11 mouse cellular contexts compared by ENCODE assay signal in the genomic region with DNA sequence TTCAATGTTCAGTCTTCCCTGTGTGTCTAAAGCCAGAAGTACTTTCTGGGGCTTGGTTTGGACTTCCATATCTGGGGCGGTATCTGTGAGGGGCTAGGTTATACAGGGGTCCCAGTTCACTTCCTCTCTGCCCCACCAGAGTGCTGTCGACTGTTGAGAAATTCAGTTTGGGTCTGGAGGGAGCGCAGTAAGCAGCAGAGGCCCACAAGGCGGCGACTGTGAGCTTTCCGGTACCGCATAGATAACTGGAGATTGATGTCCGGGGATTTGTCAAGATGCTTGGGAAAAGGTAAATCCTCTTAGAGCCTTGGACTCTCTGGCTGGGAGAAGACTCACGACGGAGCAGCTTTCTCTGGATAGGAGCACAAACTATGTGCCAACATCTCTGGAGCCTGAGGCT. TPM values are rescaled to one million over a fixed set of nuclear protein-coding genes. Genes with fewer than 3 reads are reported as not detected.
DNase-seq lines count a peak whose midpoint lies in the region; ATAC-seq and TF ChIP-seq lines count a peak whose summit lies in the region.
"Had no signal": no experiment of that assay in that cellular context is flagged by ENCODE, and none has a peak within 500 bp of the region (broad histone marks: within the 10 kb centered on the region; RNA-seq: fewer than 3 reads in every experiment).

No protein-coding gene starts in this region.

- DNase-seq in left cerebral cortex, postnatal 4 days = peak; percentile 33
- DNase-seq in left cerebral cortex, adult 9 months (ENCODE audit: low spot score in 2 of 2) = no peak
- peak; percentile 27 for DNase-seq in 416B (ENCODE audit: low read depth)
- no peak for DNase-seq in ovary, postnatal 14 days (ENCODE audit: low spot score)
- no peak for DNase-seq in heart, adult 9 months (ENCODE audit: low spot score in 2 of 2)
- DNase-seq: cerebellum, adult 2 months; kidney, postnatal 14 days had no signal

- H3K4me1 ChIP-seq in ES-Bruce4 (ENCODE audit: control insufficient read depth, insufficient read depth, low read length) = no peaks in the 10 kb centered on the region
- H3K4me1 ChIP-seq: forebrain, embryonic 12.5 days had no signal

- H3K9me3 ChIP-seq in ES-Bruce4 (replicated peaks; ENCODE audit: control insufficient read depth, insufficient read depth, low read length, poor library complexity, severe bottlenecking) = no peaks in the 10 kb centered on the region
- H3K9me3 ChIP-seq: forebrain, embryonic 12.5 days; limb, embryonic 15.5 days had no signal

- no peaks in the 10 kb centered on the region; the same call in 1 of the 2 replicates for H3K27me3 ChIP-seq in ES-Bruce4 (ENCODE audit: control insufficient read depth, insufficient read depth, low read length, poor library complexity, severe bottlenecking)
- H3K27me3 ChIP-seq: forebrain, embryonic 12.5 days; limb, embryonic 15.5 days had no signal

- H3K9ac ChIP-seq in ES-Bruce4 (ENCODE audit: low read depth, poor library complexity, severe bottlenecking) = no peak overlapping the region
- H3K9ac ChIP-seq: forebrain, embryonic 12.5 days; limb, embryonic 15.5 days had no signal

- peak; percentile 85 for ATAC-seq in granulocyte monocyte progenitor cell, adult 5-6 weeks (replicated peaks; ENCODE audit: poor library complexity, severe bottlenecking)

- peak; percentile 43 for TF ChIP-seq CTCF in ES-Bruce4 (IDR thresholded peaks at IDR 0.05; ENCODE audit: low read depth, low read length)

- H3K36me3 ChIP-seq in ES-Bruce4 (ENCODE audit: control insufficient read depth, insufficient read depth, low read length, poor library complexity, severe bottlenecking) = no peaks in the 10 kb centered on the region
- H3K36me3 ChIP-seq: forebrain, embryonic 12.5 days; limb, embryonic 15.5 days had no signal

- intact Hi-C loops in left cerebral cortex, postnatal 4 days (cut with DNase I) = no loop called here

- no peak overlapping the region for H3K4me3 ChIP-seq in ES-Bruce4 (ENCODE audit: low read depth, low read length)
- H3K4me3 ChIP-seq: forebrain, embryonic 12.5 days; limb, embryonic 15.5 days had no signal

- H3K27ac ChIP-seq in ES-Bruce4 (ENCODE audit: insufficient read depth, low read length) = no peak overlapping the region
- H3K27ac ChIP-seq: forebrain, embryonic 12.5 days; limb, embryonic 15.5 days had no signal

- TF ChIP-seq POLR2A in ES-Bruce4 (IDR thresholded peaks at IDR 0.05; ENCODE audit: insufficient read depth, low read length) = no peak

- TF ChIP-seq EP300 in ES-Bruce4 (IDR thresholded peaks at IDR 0.05; ENCODE audit: insufficient read depth, low read depth, low read length) = no peak

RNA-seq across cellular contexts. Expression of a gene that starts 6.2 kb away (rescaled TPM):
- total RNA-seq in left cerebral cortex, postnatal 4 days (2021) = under 1 TPM; 0.78 to 0.93 TPM
- 1.2 TPM in 2 replicates for polyA plus RNA-seq in ES-Bruce4 (2011; ENCODE audit: insufficient read depth, insufficient read length, low read depth, missing spikeins)
- not detected in 2 replicates for total RNA-seq in granulocyte monocyte progenitor cell, adult 5-6 weeks (2014; fragmentation: Nextera tagmentation)
- not detected in 2 replicates for total RNA-seq in granulocyte monocyte progenitor cell, adult 5-6 weeks (2017)

RNA-seq across cellular contexts. Expression of a gene that starts 16.7 kb away (rescaled TPM):
- 10 to 100 TPM; 88.3 to 91.0 TPM for total RNA-seq in left cerebral cortex, postnatal 4 days (2021)
- 125 and 130 TPM in 2 replicates for polyA plus RNA-seq in ES-Bruce4 (2011; ENCODE audit: insufficient read depth, insufficient read length, low read depth, missing spikeins)
- total RNA-seq in granulocyte monocyte progenitor cell, adult 5-6 weeks (2014; fragmentation: Nextera tagmentation) = 317 and 338 TPM in 2 replicates
- total RNA-seq in granulocyte monocyte progenitor cell, adult 5-6 weeks (2017) = 215 and 219 TPM in 2 replicates

RNA-seq across cellular contexts. Expression of a gene that starts 47.6 kb away (rescaled TPM):
- total RNA-seq in left cerebral cortex, postnatal 4 days (2021) = 1 to 10 TPM; 1.2 to 1.7 TPM
- 7.9 and 10.4 TPM in 2 replicates for polyA plus RNA-seq in ES-Bruce4 (2011; ENCODE audit: insufficient read depth, insufficient read length, low read depth, missing spikeins)
- total RNA-seq in granulocyte monocyte progenitor cell, adult 5-6 weeks (2014; fragmentation: Nextera tagmentation) = not detected in 2 replicates
- total RNA-seq in granulocyte monocyte progenitor cell, adult 5-6 weeks (2017) = 0.05 TPM in 1 of 2 replicates, not detected in the other

RNA-seq across cellular contexts. Expression of a gene that starts 47.6 kb away (rescaled TPM):
- total RNA-seq in left cerebral cortex, postnatal 4 days (2021) = 1 to 10 TPM; 2.3 to 2.8 TPM
- 7.4 and 7.6 TPM in 2 replicates for polyA plus RNA-seq in ES-Bruce4 (2011; ENCODE audit: insufficient read depth, insufficient read length, low read depth, missing spikeins)
- 18.2 and 19.1 TPM in 2 replicates for total RNA-seq in granulocyte monocyte progenitor cell, adult 5-6 weeks (2014; fragmentation: Nextera tagmentation)
- total RNA-seq in granulocyte monocyte progenitor cell, adult 5-6 weeks (2017) = 15.8 and 16.7 TPM in 2 replicates

Comparison
In these comparisons a context has a peak if more than half of its experiments do, and no peak if none do; other contexts are left out.
1. DNase-seq: peak in left cerebral cortex, postnatal 4 days (single experiment) and 416B (single experiment); none in left cerebral cortex, adult 9 months (0 of 2), ovary, postnatal 14 days (single experiment) and heart, adult 9 months (0 of 2).